Mouse (Mus musculus): Measurements from ENCODE around the gene Hdgfl3. TPM values are rescaled to one million over a fixed set of nuclear protein-coding genes. Genes with fewer than 3 reads are reported as not detected.

Gene Hdgfl3
- polyA plus RNA-seq, 1 experiment: 82.6 TPM

DNA sequence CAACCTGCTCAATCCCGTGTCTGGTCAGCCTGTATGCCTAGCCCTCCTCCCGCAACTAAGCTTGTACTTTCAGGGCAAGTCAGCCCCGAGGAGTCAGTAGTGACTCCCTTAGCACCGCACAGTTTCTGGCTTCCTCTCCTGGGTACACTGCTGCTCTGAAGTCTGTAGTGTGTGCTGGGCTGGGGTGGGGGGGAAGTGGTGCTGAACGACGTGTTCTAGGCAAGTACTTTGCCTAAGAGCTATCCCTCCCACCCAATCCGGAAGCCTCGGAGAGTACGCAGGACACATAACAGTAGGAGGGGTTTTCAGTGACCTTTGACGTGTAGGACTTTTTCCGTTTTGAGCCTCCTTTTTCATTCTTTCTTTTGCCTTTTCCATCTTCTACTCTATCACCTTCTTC lies 34.9 kb downstream of the Hdgfl3 start:
- no peak for TF ChIP-seq CTCF (IDR thresholded peaks at IDR 0.05; ENCODE audit: borderline replicate concordance, extremely low read depth, insufficient read depth, insufficient read length)
- TF ChIP-seq POLR2A (IDR thresholded peaks at IDR 0.05; ENCODE audit: borderline replicate concordance, extremely low read depth, insufficient read depth, insufficient read length, poor library complexity, severe bottlenecking): no peak
- no peak for DNase-seq (ENCODE audit: low read depth)

DNA sequence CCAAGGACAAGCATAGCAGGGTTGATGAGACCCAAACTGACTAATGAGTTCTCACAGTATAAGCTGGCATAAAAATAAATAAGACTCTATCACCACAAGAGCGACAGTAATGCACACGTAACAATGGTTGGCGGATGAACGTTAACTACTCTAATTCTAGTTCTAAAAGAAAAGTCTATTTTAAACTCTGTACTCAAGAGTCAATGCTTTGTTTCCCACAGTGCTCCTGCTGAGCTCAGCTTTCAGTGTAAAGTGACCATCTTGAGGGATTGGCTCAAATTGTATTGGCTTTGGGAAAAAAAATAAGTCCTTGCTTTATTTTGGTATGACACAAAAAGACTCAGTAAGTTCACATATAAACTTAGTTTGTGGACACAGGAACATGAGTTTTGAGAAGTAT lies 49.1 kb downstream of the Hdgfl3 start:
- TF ChIP-seq CTCF (IDR thresholded peaks at IDR 0.05; ENCODE audit: borderline replicate concordance, extremely low read depth, insufficient read depth, insufficient read length) (no peak), POLR2A (IDR thresholded peaks at IDR 0.05; ENCODE audit: borderline replicate concordance, extremely low read depth, insufficient read depth, insufficient read length, poor library complexity, severe bottlenecking) (no peak)
- no peak for DNase-seq (ENCODE audit: low read depth)

- DNase-seq (ENCODE audit: low read depth): no peak
- TF ChIP-seq CTCF (IDR thresholded peaks at IDR 0.05; ENCODE audit: borderline replicate concordance, extremely low read depth, insufficient read depth, insufficient read length) (no peak), POLR2A (IDR thresholded peaks at IDR 0.05; ENCODE audit: borderline replicate concordance, extremely low read depth, insufficient read depth, insufficient read length, poor library complexity, severe bottlenecking) (no peak)
Measured at GRCm38 (mm10) chr7:81881600-81881999, 52.7 kb downstream of the Hdgfl3 start.

- no peak for TF ChIP-seq CTCF (IDR thresholded peaks at IDR 0.05; ENCODE audit: borderline replicate concordance, extremely low read depth, insufficient read depth, insufficient read length)
- TF ChIP-seq POLR2A (IDR thresholded peaks at IDR 0.05; ENCODE audit: borderline replicate concordance, extremely low read depth, insufficient read depth, insufficient read length, poor library complexity, severe bottlenecking): no peak
- DNase-seq (ENCODE audit: low read depth): no peak
Measured at GRCm38 (mm10) chr7:81880797-81881196, 53.5 kb downstream of the Hdgfl3 start.

DNA sequence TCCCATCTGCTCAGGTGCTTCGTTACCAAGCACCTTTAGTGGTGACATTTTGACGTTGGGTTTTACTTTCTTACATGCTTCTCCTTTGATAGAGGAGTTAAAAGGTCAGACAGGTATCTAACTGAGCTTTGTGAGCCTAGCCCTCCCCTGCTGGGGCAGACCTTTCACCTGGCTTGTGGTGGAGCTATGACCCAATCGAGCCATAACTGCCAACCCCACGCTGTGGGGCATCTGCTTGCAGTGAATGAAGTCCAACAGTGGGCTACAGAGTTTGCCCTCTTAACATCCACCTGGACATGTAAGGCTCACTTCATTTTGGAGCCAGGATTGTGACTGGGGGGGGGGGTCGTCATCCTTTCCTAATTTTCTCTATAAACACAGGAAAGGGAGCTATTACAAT lies 54.0 kb downstream of the Hdgfl3 start:
- no peak for DNase-seq (ENCODE audit: low read depth)
- TF ChIP-seq CTCF (IDR thresholded peaks at IDR 0.05; ENCODE audit: borderline replicate concordance, extremely low read depth, insufficient read depth, insufficient read length) (no peak), POLR2A (IDR thresholded peaks at IDR 0.05; ENCODE audit: borderline replicate concordance, extremely low read depth, insufficient read depth, insufficient read length, poor library complexity, severe bottlenecking) (no peak)

DNA sequence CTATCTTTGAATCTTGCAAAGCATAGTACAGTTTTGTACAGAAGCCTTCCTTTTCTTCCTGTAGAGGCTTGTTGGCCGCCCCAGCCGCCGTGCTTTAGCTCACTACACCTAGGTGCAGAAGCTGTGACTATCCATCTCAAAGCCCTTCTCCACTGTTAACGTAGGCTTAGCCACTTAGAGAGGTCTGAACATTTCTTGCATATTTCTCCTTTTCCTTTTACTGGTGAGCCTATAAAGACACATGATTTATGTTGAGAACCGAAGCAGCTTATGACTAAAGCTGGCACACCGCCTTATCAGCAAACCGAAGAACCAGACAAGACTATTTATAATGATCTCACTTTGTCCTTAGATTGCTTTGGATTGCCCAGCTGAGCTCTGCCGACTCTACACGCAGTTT lies 58.9 kb downstream of the Hdgfl3 start:
- DNase-seq (ENCODE audit: low read depth): peak; percentile 30
- no peak for TF ChIP-seq CTCF (IDR thresholded peaks at IDR 0.05; ENCODE audit: borderline replicate concordance, extremely low read depth, insufficient read depth, insufficient read length)
- TF ChIP-seq POLR2A (IDR thresholded peaks at IDR 0.05; ENCODE audit: borderline replicate concordance, extremely low read depth, insufficient read depth, insufficient read length, poor library complexity, severe bottlenecking): no peak

DNA sequence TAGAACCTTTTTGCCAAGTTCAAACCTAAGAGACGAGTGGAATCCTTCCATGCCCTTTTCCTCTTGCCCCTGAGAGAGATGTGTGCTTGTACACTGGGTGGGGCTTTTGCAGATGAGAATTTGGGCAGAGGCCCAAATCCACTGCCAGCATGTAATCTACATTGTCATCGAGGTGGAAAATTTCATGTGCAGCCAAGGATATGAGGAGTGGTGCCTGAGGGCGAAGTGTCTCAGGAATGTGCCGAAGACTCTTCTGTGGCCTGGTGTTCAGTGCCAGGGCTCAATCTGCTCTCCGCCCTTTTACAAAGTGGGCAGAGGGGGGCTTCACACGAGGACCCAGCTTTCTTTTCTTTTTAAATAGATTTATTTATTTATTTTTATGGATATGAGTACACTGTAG lies 59.6 kb downstream of the Hdgfl3 start:
- DNase-seq (ENCODE audit: low read depth): peak; percentile 56
- TF ChIP-seq CTCF (IDR thresholded peaks at IDR 0.05; ENCODE audit: borderline replicate concordance, extremely low read depth, insufficient read depth, insufficient read length): no peak
- no peak for TF ChIP-seq POLR2A (IDR thresholded peaks at IDR 0.05; ENCODE audit: borderline replicate concordance, extremely low read depth, insufficient read depth, insufficient read length, poor library complexity, severe bottlenecking)

DNA sequence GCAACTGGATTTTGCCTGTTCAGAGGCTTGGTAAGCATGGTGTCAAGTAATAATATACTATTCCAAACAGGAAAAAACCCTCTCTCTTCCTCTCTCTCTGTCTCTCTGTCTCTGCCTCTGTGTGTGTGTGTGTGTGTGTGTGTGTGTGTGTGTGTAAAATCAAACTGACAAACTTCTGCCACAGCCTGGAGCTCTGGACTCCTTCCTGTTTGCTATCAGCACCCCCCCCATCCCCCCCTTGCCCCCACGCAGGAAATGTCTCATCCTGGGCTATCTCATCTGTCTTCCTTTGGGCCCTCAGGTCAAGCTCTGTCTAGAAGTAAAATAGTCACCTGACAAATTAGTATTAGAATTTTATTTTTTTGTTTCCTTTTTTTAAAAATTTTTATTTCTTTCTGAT lies 60.5 kb downstream of the Hdgfl3 start:
- TF ChIP-seq POLR2A (IDR thresholded peaks at IDR 0.05; ENCODE audit: borderline replicate concordance, extremely low read depth, insufficient read depth, insufficient read length, poor library complexity, severe bottlenecking): no peak
- TF ChIP-seq CTCF (IDR thresholded peaks at IDR 0.05; ENCODE audit: borderline replicate concordance, extremely low read depth, insufficient read depth, insufficient read length): no peak
- DNase-seq (ENCODE audit: low read depth): no peak

DNA sequence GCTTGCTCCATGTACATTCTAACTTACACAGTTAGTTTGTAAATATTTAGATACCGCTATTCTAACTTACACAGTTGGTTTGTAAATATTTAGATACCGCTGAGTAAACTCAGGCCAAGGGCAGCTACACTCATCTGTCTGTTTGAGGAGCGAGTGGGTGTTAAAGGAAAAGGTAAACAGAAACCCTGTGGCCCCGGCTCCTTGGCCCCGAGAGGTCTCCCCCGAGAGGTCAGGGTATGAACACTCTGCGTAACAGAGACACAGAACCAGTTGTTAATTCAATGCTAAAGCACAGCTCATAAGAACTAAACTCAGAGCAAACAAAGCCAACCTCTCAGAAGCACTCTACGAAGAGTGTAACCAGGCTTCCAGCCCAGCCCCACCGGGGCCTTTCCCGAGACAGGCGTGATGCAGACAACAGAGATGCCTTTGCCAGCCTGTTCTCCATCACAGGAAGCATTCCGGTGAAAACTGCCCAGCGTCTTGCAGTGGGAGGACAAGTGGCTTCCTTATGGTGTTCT lies 61.7 kb downstream of the Hdgfl3 start:
- TF ChIP-seq POLR2A (IDR thresholded peaks at IDR 0.05; ENCODE audit: borderline replicate concordance, extremely low read depth, insufficient read depth, insufficient read length, poor library complexity, severe bottlenecking): no peak
- no peak for TF ChIP-seq CTCF (IDR thresholded peaks at IDR 0.05; ENCODE audit: borderline replicate concordance, extremely low read depth, insufficient read depth, insufficient read length)
- no peak for DNase-seq (ENCODE audit: low read depth)

DNA sequence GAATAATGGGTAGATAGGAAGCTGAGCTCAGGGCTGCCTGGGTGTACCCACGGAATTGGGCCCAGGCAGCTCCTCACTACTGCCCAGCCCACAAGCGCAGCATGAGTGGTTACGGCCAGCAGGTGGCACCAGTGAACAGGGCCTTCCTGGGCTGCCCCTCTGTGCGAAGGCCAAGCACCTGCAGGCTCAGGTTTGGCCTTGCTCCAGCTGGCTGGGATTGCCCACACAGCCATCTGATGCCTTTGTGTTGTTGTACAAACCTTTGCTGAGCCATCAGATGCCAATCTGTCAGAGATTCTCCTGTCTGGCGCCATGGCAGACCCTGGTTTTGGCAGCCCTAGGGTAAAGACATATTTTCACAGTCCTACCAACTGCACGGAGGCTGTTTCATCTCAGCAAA lies 66.1 kb downstream of the Hdgfl3 start:
- no peak for TF ChIP-seq POLR2A (IDR thresholded peaks at IDR 0.05; ENCODE audit: borderline replicate concordance, extremely low read depth, insufficient read depth, insufficient read length, poor library complexity, severe bottlenecking)
- TF ChIP-seq CTCF (IDR thresholded peaks at IDR 0.05; ENCODE audit: borderline replicate concordance, extremely low read depth, insufficient read depth, insufficient read length): peak; percentile 90
- DNase-seq (ENCODE audit: low read depth): peak; percentile 94

DNA sequence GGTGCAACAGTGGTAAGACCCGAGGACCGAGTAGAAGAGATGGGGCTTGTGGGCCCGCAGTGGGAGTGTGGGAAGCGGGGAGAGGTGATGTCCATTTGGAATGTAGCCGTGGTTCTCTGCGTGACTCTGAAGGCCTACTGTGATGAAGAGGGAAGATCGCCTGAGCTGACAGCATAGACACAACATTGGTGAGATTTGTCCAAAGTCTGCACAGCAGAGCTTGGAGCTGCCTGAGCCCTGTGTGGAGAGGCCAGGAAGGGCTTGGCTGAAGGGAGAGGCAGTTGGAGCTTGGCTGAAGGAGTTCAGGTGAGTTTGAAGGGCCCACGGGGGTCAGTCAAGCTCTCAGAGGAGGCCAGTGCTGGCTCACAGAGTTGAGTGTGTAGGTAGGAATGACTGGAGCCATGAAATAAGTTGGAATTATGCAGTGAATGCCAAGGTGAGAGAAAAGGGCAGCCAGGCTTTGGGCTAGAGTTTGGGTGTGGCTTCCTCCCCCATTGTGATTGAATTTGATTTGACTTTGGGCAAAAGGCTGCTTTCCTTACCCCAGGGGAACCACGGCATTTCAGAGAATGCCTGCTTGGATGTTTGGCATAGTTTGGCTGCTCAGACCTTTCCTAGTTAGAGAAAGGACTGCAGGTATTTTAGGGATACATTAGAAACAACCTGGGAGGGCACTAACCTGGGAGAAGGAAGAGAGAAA lies 66.9 kb downstream of the Hdgfl3 start:
- TF ChIP-seq POLR2A (IDR thresholded peaks at IDR 0.05; ENCODE audit: borderline replicate concordance, extremely low read depth, insufficient read depth, insufficient read length, poor library complexity, severe bottlenecking): no peak
- TF ChIP-seq CTCF (IDR thresholded peaks at IDR 0.05; ENCODE audit: borderline replicate concordance, extremely low read depth, insufficient read depth, insufficient read length): no peak
- no peak for DNase-seq (ENCODE audit: low read depth)

- TF ChIP-seq POLR2A (IDR thresholded peaks at IDR 0.05; ENCODE audit: borderline replicate concordance, extremely low read depth, insufficient read depth, insufficient read length, poor library complexity, severe bottlenecking) (no peak), CTCF (IDR thresholded peaks at IDR 0.05; ENCODE audit: borderline replicate concordance, extremely low read depth, insufficient read depth, insufficient read length) (no peak)
- DNase-seq (ENCODE audit: low read depth): no peak
Measured at GRCm38 (mm10) chr7:81865937-81866336, 68.3 kb downstream of the Hdgfl3 start.
